Mouse (Mus musculus): ENCODE data around the gene Tmem163. TPM values are rescaled to one million over a fixed set of nuclear protein-coding genes. Genes with fewer than 3 reads are reported as not detected.

The Tmem163 gene
- total and polyA plus RNA-seq, 3 experiments = 5.2 to 21.6 (median 6.5) TPM

- 41% methylated on average over 13 of the region's 13 CpGs for WGBS
- Histone ChIP-seq H3K4me1 (ENCODE audit: control insufficient read depth, insufficient read depth, low read length) (no peaks in the 10 kb centered on the region), H3K4me3 (no peak overlapping the region), H3K79me2 (replicated peaks; ENCODE audit: control insufficient read depth, insufficient read depth, low read length) (no peaks in the 10 kb centered on the region), H3K27ac (no peak overlapping the region), H3K9ac (ENCODE audit: low read depth, low read length) (no peak overlapping the region), H3K27me3 (ENCODE audit: control insufficient read depth, insufficient read depth, low read length) (no peaks in the 10 kb centered on the region), H3K36me3 (ENCODE audit: control insufficient read depth, insufficient read depth, low read length) (no peaks in the 10 kb centered on the region)
- intact Hi-C loops (cut with DNase I) = no loop called here
- DNase-seq = no peak
- TF ChIP-seq POLR2A (IDR thresholded peaks at IDR 0.05; ENCODE audit: insufficient read depth, low read depth, low read length) = no peak
- TF ChIP-seq EP300 (IDR thresholded peaks at IDR 0.05; ENCODE audit: insufficient read depth, low read depth, low read length) = no peak
- TF ChIP-seq CTCF (IDR thresholded peaks at IDR 0.05) = no peak
Measured at GRCm38 (mm10) chr1:127662385-127663068, 16.8 kb downstream of the Tmem163 start.

- Histone ChIP-seq H3K79me2 (replicated peaks; ENCODE audit: control insufficient read depth, insufficient read depth, low read length) (no peaks in the 10 kb centered on the region), H3K4me3 (no peak overlapping the region), H3K27me3 (ENCODE audit: control insufficient read depth, insufficient read depth, low read length) (no peaks in the 10 kb centered on the region), H3K9ac (ENCODE audit: low read depth, low read length) (no peak overlapping the region), H3K27ac (no peak overlapping the region), H3K4me1 (ENCODE audit: control insufficient read depth, insufficient read depth, low read length) (no peaks in the 10 kb centered on the region), H3K36me3 (ENCODE audit: control insufficient read depth, insufficient read depth, low read length) (no peaks in the 10 kb centered on the region)
- WGBS = 41% methylated on average over 13 of the region's 13 CpGs
- intact Hi-C loops (cut with DNase I) = no loop called here
- no peak for DNase-seq
- TF ChIP-seq EP300 (IDR thresholded peaks at IDR 0.05; ENCODE audit: insufficient read depth, low read depth, low read length) (no peak), CTCF (IDR thresholded peaks at IDR 0.05) (no peak), POLR2A (IDR thresholded peaks at IDR 0.05; ENCODE audit: insufficient read depth, low read depth, low read length) (no peak)
Measured at GRCm38 (mm10) chr1:127661118-127662012, 18.0 kb downstream of the Tmem163 start.

- Histone ChIP-seq H3K27me3 (ENCODE audit: control insufficient read depth, insufficient read depth, low read length) (no peaks in the 10 kb centered on the region), H3K36me3 (ENCODE audit: control insufficient read depth, insufficient read depth, low read length) (no peaks in the 10 kb centered on the region), H3K4me3 (no peak overlapping the region), H3K4me1 (ENCODE audit: control insufficient read depth, insufficient read depth, low read length) (no peaks in the 10 kb centered on the region), H3K27ac (no peak overlapping the region), H3K9ac (ENCODE audit: low read depth, low read length) (no peak overlapping the region), H3K79me2 (replicated peaks; ENCODE audit: control insufficient read depth, insufficient read depth, low read length) (no peaks in the 10 kb centered on the region)
- TF ChIP-seq EP300 (IDR thresholded peaks at IDR 0.05; ENCODE audit: insufficient read depth, low read depth, low read length) (no peak), POLR2A (IDR thresholded peaks at IDR 0.05; ENCODE audit: insufficient read depth, low read depth, low read length) (no peak), CTCF (IDR thresholded peaks at IDR 0.05) (no peak)
- WGBS = 53% methylated on average over 2 of the region's 2 CpGs
- DNase-seq = no peak
- intact Hi-C loops (cut with DNase I) = no loop called here
Measured at GRCm38 (mm10) chr1:127651564-127651963, 27.8 kb downstream of the Tmem163 start.

GRCm38 (mm10) chr1:127642976-127643769 lies 36.2 kb downstream of the Tmem163 start:
- WGBS = 77% methylated on average over 12 of the region's 12 CpGs

GRCm38 (mm10) chr1:127637917-127638316 lies 41.4 kb downstream of the Tmem163 start:
- no peaks in the 10 kb centered on the region for H3K36me3 ChIP-seq (ENCODE audit: control insufficient read depth, insufficient read depth, low read length)
- no peak overlapping the region for H3K4me3 ChIP-seq
- H3K27ac ChIP-seq = no peak overlapping the region
- no peaks in the 10 kb centered on the region for H3K79me2 ChIP-seq (replicated peaks; ENCODE audit: control insufficient read depth, insufficient read depth, low read length)
- H3K4me1 ChIP-seq (ENCODE audit: control insufficient read depth, insufficient read depth, low read length) = no peaks in the 10 kb centered on the region; the same call in 1 of the 2 replicates
- no peak for TF ChIP-seq POLR2A (IDR thresholded peaks at IDR 0.05; ENCODE audit: insufficient read depth, low read depth, low read length)
- no peak for TF ChIP-seq CTCF (IDR thresholded peaks at IDR 0.05)
- no peak for TF ChIP-seq EP300 (IDR thresholded peaks at IDR 0.05; ENCODE audit: insufficient read depth, low read depth, low read length)
- no peak overlapping the region for H3K9ac ChIP-seq (ENCODE audit: low read depth, low read length)
- WGBS = 30% methylated on average over 2 of the region's 2 CpGs
- no peak for DNase-seq
- intact Hi-C loops (cut with DNase I) = no loop called here
- H3K27me3 ChIP-seq (ENCODE audit: control insufficient read depth, insufficient read depth, low read length) = no peaks in the 10 kb centered on the region

More at GRCm38 (mm10) chr1:127642976-127643769, 36.2 kb downstream of the Tmem163 start:
- H3K4me1 ChIP-seq (ENCODE audit: control insufficient read depth, insufficient read depth, low read length) = no peaks in the 10 kb centered on the region
- no peak overlapping the region for H3K4me3 ChIP-seq
- no peak overlapping the region for H3K9ac ChIP-seq (ENCODE audit: low read depth, low read length)
- intact Hi-C loops (cut with DNase I) = no loop called here
- TF ChIP-seq POLR2A (IDR thresholded peaks at IDR 0.05; ENCODE audit: insufficient read depth, low read depth, low read length) (no peak), EP300 (IDR thresholded peaks at IDR 0.05; ENCODE audit: insufficient read depth, low read depth, low read length) (no peak), CTCF (IDR thresholded peaks at IDR 0.05) (no peak)
- H3K27me3 ChIP-seq (ENCODE audit: control insufficient read depth, insufficient read depth, low read length) = no peaks in the 10 kb centered on the region
- H3K27ac ChIP-seq = no peak overlapping the region
- no peaks in the 10 kb centered on the region for H3K79me2 ChIP-seq (replicated peaks; ENCODE audit: control insufficient read depth, insufficient read depth, low read length)
- no peak for DNase-seq
- no peaks in the 10 kb centered on the region for H3K36me3 ChIP-seq (ENCODE audit: control insufficient read depth, insufficient read depth, low read length)

Measured in heart, adult 2 months (tissue).